Mouse (Mus musculus): ENCODE measurements around the gene Fam71b. TPM values are rescaled to one million over a fixed set of nuclear protein-coding genes. Genes with fewer than 3 reads are reported as not detected.
A peak's percentile ranks its signal among the peaks of the same experiment; 100 is the strongest.
"Not testable (repeated sequence)": the region's sequence is repeated elsewhere in the genome, so short reads cannot be mapped to it uniquely, and the experiment has no call there.

Gene Fam71b
- polyA plus RNA-seq, 1 experiment from 2014 or later, result not detected

- Histone ChIP-seq H3K4me2 (replicated peaks; ENCODE audit: low read depth, low read length) (no peak overlapping the region), H3K27me3 (replicated peaks; ENCODE audit: insufficient read depth, low read length) (no peaks in the 10 kb centered on the region), H3K9me3 (ENCODE audit: low read length) (no peaks in the 10 kb centered on the region), H3K9ac (replicated peaks; ENCODE audit: low read depth) (no peak overlapping the region), H3K27ac (ENCODE audit: low read length) (no peak overlapping the region), H3K4me1 (ENCODE audit: insufficient read depth, low read depth, low read length) (no peaks in the 10 kb centered on the region), H3K36me3 (ENCODE audit: insufficient read depth, low read length) (no peaks in the 10 kb centered on the region), H3K4me3 (ENCODE audit: low read depth, low read length) (no peak overlapping the region)
- ATAC-seq, result peak; percentile 75
- 33% methylated on average over 1 of the region's 2 CpGs for WGBS
- DNase-seq (ENCODE audit: low spot score), result peak; percentile 9
- TF ChIP-seq EP300 (IDR thresholded peaks at IDR 0.05), result no peak
- no peak for TF ChIP-seq CTCF (IDR thresholded peaks at IDR 0.05)
Observed at GRCm38 (mm10) chr11:46410018-46410563, 13.7 kb downstream of the Fam71b start.

GRCm38 (mm10) chr11:46418438-46418837 lies 22.1 kb downstream of the Fam71b start:
- Histone ChIP-seq H3K9ac (replicated peaks; ENCODE audit: low read depth) (no peak overlapping the region), H3K36me3 (ENCODE audit: insufficient read depth, low read length) (no peaks in the 10 kb centered on the region), H3K27me3 (replicated peaks; ENCODE audit: insufficient read depth, low read length) (no peaks in the 10 kb centered on the region), H3K27ac (ENCODE audit: low read length) (no peak overlapping the region), H3K4me1 (ENCODE audit: insufficient read depth, low read depth, low read length) (no peaks in the 10 kb centered on the region), H3K9me3 (ENCODE audit: low read length) (no peaks in the 10 kb centered on the region), H3K4me3 (ENCODE audit: low read depth, low read length) (no peak overlapping the region), H3K4me2 (replicated peaks; ENCODE audit: low read depth, low read length) (no peak overlapping the region)
- no peak for DNase-seq (ENCODE audit: low spot score)
- 11% methylated on average over 1 of the region's 1 CpGs for WGBS
- TF ChIP-seq CTCF (IDR thresholded peaks at IDR 0.05) (no peak), EP300 (IDR thresholded peaks at IDR 0.05) (no peak)
- ATAC-seq, result no peak

- Histone ChIP-seq H3K4me3 (ENCODE audit: low read depth, low read length) (no peak overlapping the region), H3K27ac (ENCODE audit: low read length) (no peak overlapping the region), H3K36me3 (ENCODE audit: insufficient read depth, low read length) (no peaks in the 10 kb centered on the region), H3K9ac (replicated peaks; ENCODE audit: low read depth) (no peak overlapping the region), H3K27me3 (replicated peaks; ENCODE audit: insufficient read depth, low read length) (no peaks in the 10 kb centered on the region), H3K4me2 (replicated peaks; ENCODE audit: low read depth, low read length) (no peak overlapping the region), H3K4me1 (ENCODE audit: insufficient read depth, low read depth, low read length) (no peaks in the 10 kb centered on the region), H3K9me3 (ENCODE audit: low read length) (no peaks in the 10 kb centered on the region)
- no peak for DNase-seq (ENCODE audit: low spot score)
- no peak for TF ChIP-seq CTCF (IDR thresholded peaks at IDR 0.05)
- no peak for TF ChIP-seq EP300 (IDR thresholded peaks at IDR 0.05)
- ATAC-seq, result no peak
- WGBS, result 50% methylated on average over 5 of the region's 5 CpGs
Observed at GRCm38 (mm10) chr11:46418860-46419259, 22.5 kb downstream of the Fam71b start.

- 66% methylated on average over 8 of the region's 8 CpGs for WGBS
- Histone ChIP-seq H3K27me3 (replicated peaks; ENCODE audit: insufficient read depth, low read length) (no peaks in the 10 kb centered on the region), H3K4me1 (ENCODE audit: insufficient read depth, low read depth, low read length) (no peaks in the 10 kb centered on the region), H3K36me3 (ENCODE audit: insufficient read depth, low read length) (no peaks in the 10 kb centered on the region), H3K9me3 (ENCODE audit: low read length) (no peaks in the 10 kb centered on the region), H3K27ac (ENCODE audit: low read length) (no peak overlapping the region), H3K9ac (replicated peaks; ENCODE audit: low read depth) (no peak overlapping the region), H3K4me2 (replicated peaks; ENCODE audit: low read depth, low read length) (no peak overlapping the region), H3K4me3 (ENCODE audit: low read depth, low read length) (no peak overlapping the region)
- ATAC-seq (no peak), DNase-seq (ENCODE audit: low spot score) (no peak)
- TF ChIP-seq CTCF (IDR thresholded peaks at IDR 0.05), result no peak
- no peak for TF ChIP-seq EP300 (IDR thresholded peaks at IDR 0.05)
Observed at GRCm38 (mm10) chr11:46421086-46421888, 24.9 kb downstream of the Fam71b start.

- H3K9me3 ChIP-seq (ENCODE audit: low read length); H3K9ac ChIP-seq (replicated peaks; ENCODE audit: low read depth); H3K36me3 ChIP-seq (ENCODE audit: insufficient read depth, low read length); ATAC-seq; H3K4me3 ChIP-seq (ENCODE audit: low read depth, low read length); H3K27ac ChIP-seq (ENCODE audit: low read length); H3K27me3 ChIP-seq (replicated peaks; ENCODE audit: insufficient read depth, low read length); H3K4me1 ChIP-seq (ENCODE audit: insufficient read depth, low read depth, low read length); H3K4me2 ChIP-seq (replicated peaks; ENCODE audit: low read depth, low read length); DNase-seq (ENCODE audit: low spot score): not testable (repeated sequence)
- WGBS, result 53% methylated on average over 4 of the region's 4 CpGs
Observed at GRCm38 (mm10) chr11:46428131-46428530, 31.8 kb downstream of the Fam71b start.

GRCm38 (mm10) chr11:46430123-46430522 lies 33.8 kb downstream of the Fam71b start:
- Histone ChIP-seq H3K4me3 (ENCODE audit: low read depth, low read length) (no peak overlapping the region), H3K9me3 (ENCODE audit: low read length) (no peaks in the 10 kb centered on the region), H3K27ac (ENCODE audit: low read length) (no peak overlapping the region), H3K4me2 (replicated peaks; ENCODE audit: low read depth, low read length) (no peak overlapping the region), H3K36me3 (ENCODE audit: insufficient read depth, low read length) (no peaks in the 10 kb centered on the region), H3K9ac (replicated peaks; ENCODE audit: low read depth) (no peak overlapping the region), H3K4me1 (ENCODE audit: insufficient read depth, low read depth, low read length) (no peaks in the 10 kb centered on the region), H3K27me3 (replicated peaks; ENCODE audit: insufficient read depth, low read length) (no peaks in the 10 kb centered on the region)
- ATAC-seq, result no peak
- 79% methylated on average over 2 of the region's 2 CpGs for WGBS
- no peak for TF ChIP-seq CTCF (IDR thresholded peaks at IDR 0.05)
- TF ChIP-seq EP300 (IDR thresholded peaks at IDR 0.05), result no peak
- no peak for DNase-seq (ENCODE audit: low spot score)

Data from lung, postnatal 0 days (tissue).